Mouse (Mus musculus) ovary, postnatal 14 days (tissue): ENCODE results near the gene Znrf2.

Experiments used
- DNase-seq: peaks from one replicate; pipeline ENCODE4 v3.0.0; 2022; ENCODE audit warnings: low spot score

The Znrf2 gene

GRCm38 (mm10) chr6:54916163-54916562 is 99.4 kb downstream of the Znrf2 start:
- no peak for DNase-seq

GRCm38 (mm10) chr6:54916941-54917340 is 100.2 kb downstream of the Znrf2 start:
- DNase-seq = no peak

GRCm38 (mm10) chr6:54917523-54917922 is 100.8 kb downstream of the Znrf2 start:
- peak; percentile 46 for DNase-seq

GRCm38 (mm10) chr6:54918521-54918920 is 101.8 kb downstream of the Znrf2 start:
- DNase-seq = no peak

- no peak for DNase-seq
These were observed 107.8 kb downstream of the Znrf2 start for GRCm38 (mm10) chr6:54924538-54924937.

- DNase-seq = no peak
These were observed 109.2 kb downstream of the Znrf2 start for GRCm38 (mm10) chr6:54925736-54926440.

GRCm38 (mm10) chr6:54926899-54927298 is 110.2 kb downstream of the Znrf2 start:
- DNase-seq = no peak

GRCm38 (mm10) chr6:54927946-54928345 is 111.2 kb downstream of the Znrf2 start:
- DNase-seq = no peak

- no peak for DNase-seq
These were observed 114.9 kb downstream of the Znrf2 start for GRCm38 (mm10) chr6:54931641-54932040.

- DNase-seq = no peak
These were observed 115.8 kb downstream of the Znrf2 start for GRCm38 (mm10) chr6:54932526-54932925.

- DNase-seq = no peak
These were observed 116.5 kb downstream of the Znrf2 start for GRCm38 (mm10) chr6:54933216-54933615.

GRCm38 (mm10) chr6:54933866-54934265 is 117.2 kb downstream of the Znrf2 start:
- no peak for DNase-seq

GRCm38 (mm10) chr6:54934313-54934712 is 117.6 kb downstream of the Znrf2 start:
- no peak for DNase-seq

- DNase-seq = no peak
These were observed 118.2 kb downstream of the Znrf2 start for GRCm38 (mm10) chr6:54934930-54935329.

- DNase-seq = no peak
These were observed 119.8 kb downstream of the Znrf2 start for GRCm38 (mm10) chr6:54936496-54936895.

- no peak for DNase-seq
These were observed 122.9 kb downstream of the Znrf2 start for GRCm38 (mm10) chr6:54939631-54940030.

- DNase-seq = no peak
These were observed 123.4 kb downstream of the Znrf2 start for GRCm38 (mm10) chr6:54940126-54940525.

GRCm38 (mm10) chr6:54941149-54941548 is 124.4 kb downstream of the Znrf2 start:
- no peak for DNase-seq
